Mouse (Mus musculus) myocyte (in vitro differentiated cells): Measurements from ENCODE around the gene Praf2. TPM values are rescaled to one million over a fixed set of nuclear protein-coding genes. Genes with fewer than 3 reads are reported as not detected.
A peak's percentile ranks its signal among the peaks of the same experiment; 100 is the strongest.

Experiments used
- H3K27me3 ChIP-seq: one replicate; pipeline ENCODE4 v1.6.1; 2011; ENCODE audit not compliant: control insufficient read depth, insufficient read depth, insufficient read length
- H3K36me3 ChIP-seq: one replicate; pipeline ENCODE4 v1.6.1; 2011; ENCODE audit not compliant: control insufficient read depth, insufficient read depth
- H3K4me2 ChIP-seq: one replicate; pipeline ENCODE4 v1.6.1; 2011; ENCODE audit warnings: low read depth, control low read depth
- H3K4me3 ChIP-seq: one replicate; pipeline ENCODE4 v1.5.1; 2011; ENCODE audit warnings: mild to moderate bottlenecking, control low read depth, moderate library complexity
- H3K79me2 ChIP-seq: one replicate; pipeline ENCODE4 v1.6.1; 2011; ENCODE audit not compliant: control insufficient read depth, insufficient read depth
- H3ac ChIP-seq: one replicate; pipeline ENCODE4 v1.6.1; 2011; ENCODE audit not compliant: control insufficient read depth, insufficient read length
- CEBPB ChIP-seq: IDR thresholded peaks from 2 replicates; pipeline ENCODE4 v1.6.1; 2011; ENCODE audit warnings: mild to moderate bottlenecking, moderate library complexity; ENCODE audit not compliant: poor library complexity, insufficient read depth, severe bottlenecking
- E2F4 ChIP-seq: IDR thresholded peaks from one replicate; pipeline ENCODE4 v1.6.1; 2011; ENCODE audit warnings: mild to moderate bottlenecking, control low read depth, moderate library complexity; ENCODE audit not compliant: insufficient read depth
- MAX ChIP-seq: IDR thresholded peaks from one replicate; pipeline ENCODE4 v1.6.1; 2011; ENCODE audit warnings: low read depth, mild to moderate bottlenecking, control low read depth
- MYOD1 ChIP-seq, 3 experiments: IDR thresholded peaks; one replicate each; pipeline ENCODE4 v1.6.1; 2011; ENCODE audit warnings: control low read depth in 2 of 3, low read depth in 2 of 3, mild to moderate bottlenecking in 2 of 3, moderate library complexity in 1 of 3; ENCODE audit not compliant: insufficient read length in 2 of 3, control insufficient read depth in 1 of 3
- MYOG ChIP-seq, 3 experiments: IDR thresholded peaks; one replicate each; pipeline ENCODE4 v1.6.1; 2011; ENCODE audit warnings: control low read depth in 2 of 3, low read depth in 2 of 3, mild to moderate bottlenecking in 2 of 3; ENCODE audit not compliant: insufficient read length in 2 of 3, control insufficient read depth in 1 of 3, insufficient read depth in 1 of 3
- POLR2A ChIP-seq: IDR thresholded peaks from one replicate; pipeline ENCODE4 v1.6.1; 2011; ENCODE audit warnings: low read depth, mild to moderate bottlenecking, control low read depth, moderate library complexity; ENCODE audit not compliant: insufficient read length
- POLR2AphosphoS2 ChIP-seq: IDR thresholded peaks from one replicate; pipeline ENCODE4 v1.6.1; 2011; ENCODE audit warnings: low read depth, control low read depth; ENCODE audit not compliant: insufficient read length
- REST ChIP-seq: IDR thresholded peaks from one replicate; pipeline ENCODE4 v1.6.1; 2011; ENCODE audit warnings: mild to moderate bottlenecking, control low read depth, moderate library complexity; ENCODE audit not compliant: insufficient read depth, insufficient read length
- SRF ChIP-seq: IDR thresholded peaks from one replicate; pipeline ENCODE4 v1.6.1; 2011; ENCODE audit warnings: low read depth; ENCODE audit not compliant: control insufficient read depth, insufficient read length
- TCF12 ChIP-seq: IDR thresholded peaks from one replicate; pipeline ENCODE4 v1.6.1; 2011; ENCODE audit warnings: mild to moderate bottlenecking, control low read depth; ENCODE audit not compliant: poor library complexity, insufficient read depth, severe bottlenecking
- TCF3 ChIP-seq: IDR thresholded peaks from one replicate; pipeline ENCODE4 v1.6.1; 2011; ENCODE audit warnings: low read depth, control low read depth; ENCODE audit not compliant: insufficient read length
- USF1 ChIP-seq: IDR thresholded peaks from one replicate; pipeline ENCODE4 v1.6.1; 2011; ENCODE audit warnings: low read depth, mild to moderate bottlenecking, control low read depth, moderate library complexity
- polyA plus RNA-seq: library from polyadenylated mRNA; unstranded; fragments of >200 nt; fragmentation: generic; extraction: Trizol; gene quantifications from one replicate; pipeline ENCODE4 v1.2.1, GENCODE M21; 2012; ENCODE audit warnings: missing spikeins

Praf2 gene
- 64.4 TPM for polyA plus RNA-seq

- TF ChIP-seq MAX (no peak), REST (no peak), POLR2A (peak; percentile 73), POLR2AphosphoS2 (peak; percentile 95), MYOD1 (IDR thresholded peaks at IDR 0.05; ENCODE audit: control insufficient read depth in 1 of 3, insufficient read length in 2 of 3, low read depth in 2 of 3) (no peak)
These were observed at the start of gene Praf2 for GRCm38 (mm10) chrX:7728215-7728921. Gene Praf2, plus strand, starts transcription at chrX:7728439.

GRCm38 (mm10) chrX:7678986-7679385, 49.3 kb upstream of the Praf2 start:
- TF ChIP-seq CEBPB = no peak
- no peak for TF ChIP-seq MAX
- TF ChIP-seq E2F4 = no peak
- no peak for TF ChIP-seq MYOG (IDR thresholded peaks at IDR 0.05; ENCODE audit: control insufficient read depth in 1 of 3, insufficient read depth in 1 of 3, insufficient read length in 2 of 3, low read depth in 2 of 3)
- TF ChIP-seq REST = no peak
- TF ChIP-seq MYOD1 (IDR thresholded peaks at IDR 0.05; ENCODE audit: control insufficient read depth in 1 of 3, insufficient read length in 2 of 3, low read depth in 2 of 3) = no peak
- H3K79me2 ChIP-seq = no peaks in the 10 kb centered on the region
- no peaks in the 10 kb centered on the region for H3K36me3 ChIP-seq
- no peak overlapping the region for H3K4me2 ChIP-seq
- H3K4me3 ChIP-seq = peak overlapping the region; percentile 5
- H3K27me3 ChIP-seq = no peaks in the 10 kb centered on the region
- H3ac ChIP-seq = no peak overlapping the region

More at GRCm38 (mm10) chrX:7728215-7728921, at the start of gene Praf2:
- H3K79me2 ChIP-seq = no peaks in the 10 kb centered on the region
- no peaks in the 10 kb centered on the region for H3K27me3 ChIP-seq
- no peaks in the 10 kb centered on the region for H3K36me3 ChIP-seq
- H3K4me3 ChIP-seq = peak within 1 kb of the TSS; percentile 33
- peak within 1 kb of the TSS; percentile 82 for H3K4me2 ChIP-seq
- no peak within 1 kb of the TSS for H3ac ChIP-seq

- Histone ChIP-seq H3K79me2 (no peaks in the 10 kb centered on the region), H3K4me2 (peak overlapping the region; percentile 78), H3K36me3 (no peaks in the 10 kb centered on the region), H3K4me3 (peak overlapping the region; percentile 5), H3ac (no peak overlapping the region), H3K27me3 (no peaks in the 10 kb centered on the region)
- TF ChIP-seq SRF (no peak), POLR2AphosphoS2 (peak; percentile 57), REST (no peak), POLR2A (no peak), E2F4 (no peak), CEBPB (no peak), TCF3 (no peak), TCF12 (no peak), MYOG (IDR thresholded peaks at IDR 0.05; ENCODE audit: control insufficient read depth in 1 of 3, insufficient read depth in 1 of 3, insufficient read length in 2 of 3, low read depth in 2 of 3) (no peak)
These were observed 48.7 kb upstream of the Praf2 start for GRCm38 (mm10) chrX:7679405-7680056.

GRCm38 (mm10) chrX:7680057-7680412, 48.2 kb upstream of the Praf2 start:
- Histone ChIP-seq H3K36me3 (no peaks in the 10 kb centered on the region), H3K4me3 (peak overlapping the region; percentile 5), H3K79me2 (no peaks in the 10 kb centered on the region), H3K27me3 (no peaks in the 10 kb centered on the region), H3K4me2 (peak overlapping the region; percentile 78), H3ac (no peak overlapping the region)
- TF ChIP-seq E2F4 (no peak), MAX (no peak)

GRCm38 (mm10) chrX:7680864-7681263, 47.4 kb upstream of the Praf2 start, which contains the start of gene Magix:
Gene Magix, minus strand, starts transcription at chrX:7681251.
- Histone ChIP-seq H3K79me2 (no peaks in the 10 kb centered on the region), H3K27me3 (no peaks in the 10 kb centered on the region), H3K4me2 (peak within 1 kb of the TSS; percentile 78), H3K36me3 (no peaks in the 10 kb centered on the region), H3ac (no peak within 1 kb of the TSS), H3K4me3 (no peak within 1 kb of the TSS)
- TF ChIP-seq POLR2AphosphoS2 = no peak
- no peak for TF ChIP-seq MYOD1 (IDR thresholded peaks at IDR 0.05; ENCODE audit: control insufficient read depth in 1 of 3, insufficient read length in 2 of 3, low read depth in 2 of 3)
- TF ChIP-seq REST = no peak
- TF ChIP-seq E2F4 = no peak
- TF ChIP-seq CEBPB = no peak
- no peak for TF ChIP-seq MYOG (IDR thresholded peaks at IDR 0.05; ENCODE audit: control insufficient read depth in 1 of 3, insufficient read depth in 1 of 3, insufficient read length in 2 of 3, low read depth in 2 of 3)
- TF ChIP-seq TCF3 = no peak
- TF ChIP-seq POLR2A = no peak
- TF ChIP-seq MAX = no peak
- TF ChIP-seq USF1 = no peak
- no peak for TF ChIP-seq SRF
- TF ChIP-seq TCF12 = no peak
